Mouse (Mus musculus): ENCODE results near the gene Cipc. TPM values are rescaled to one million over a fixed set of nuclear protein-coding genes. Genes with fewer than 3 reads are reported as not detected.

Cipc gene
- polyA plus RNA-seq, 1 experiment from 2014 or later: 53.6 TPM

DNA sequence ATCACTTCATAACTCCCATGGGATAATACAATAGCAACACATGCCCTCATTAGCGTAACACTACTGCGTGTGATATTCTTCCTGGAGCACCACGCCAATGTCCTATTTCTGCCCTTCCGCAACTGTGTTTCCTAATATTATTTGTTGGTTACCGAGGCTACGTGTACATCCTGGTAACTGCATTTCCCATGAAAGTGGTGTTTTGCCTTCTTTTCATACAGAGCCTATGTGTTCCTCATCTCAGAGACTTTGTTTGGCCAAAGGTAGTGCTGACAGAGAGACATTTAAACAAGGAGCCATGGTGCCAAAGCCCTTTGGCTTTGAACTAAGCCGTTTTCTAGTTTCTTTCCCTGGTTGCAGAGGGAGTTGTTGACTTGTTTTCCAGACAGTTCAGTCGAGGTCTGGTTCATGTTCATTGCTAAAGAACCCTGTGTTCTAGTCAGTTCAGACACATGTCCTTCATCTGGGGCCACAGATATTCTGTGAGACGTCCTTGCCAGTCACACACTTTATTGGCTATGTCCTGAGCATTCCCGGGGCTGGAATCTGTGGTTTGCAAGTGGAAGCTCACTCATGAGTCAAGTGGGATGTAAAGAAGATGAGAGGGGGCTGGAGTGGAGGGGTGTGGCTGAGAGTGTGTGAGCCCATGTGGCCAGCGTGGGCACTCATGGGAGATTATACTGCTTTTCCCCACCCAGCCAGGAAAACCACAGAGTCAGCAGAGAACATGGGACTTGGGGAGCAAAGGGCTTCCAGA is 10.1 kb upstream of the Cipc start:
- WGBS: 83% methylated on average over 11 of the region's 11 CpGs
- no peak overlapping the region for H3K4me3 ChIP-seq
- H3K9ac ChIP-seq (replicated peaks): no peak overlapping the region
- H3K9me3 ChIP-seq: no peaks in the 10 kb centered on the region
- H3K27me3 ChIP-seq: no peaks in the 10 kb centered on the region
- no peaks in the 10 kb centered on the region for H3K36me3 ChIP-seq
- H3K27ac ChIP-seq (replicated peaks): no peak overlapping the region
- ATAC-seq (replicated peaks): no peak
- H3K4me1 ChIP-seq: peaks cover 21% of the 10 kb centered on the region
- H3K4me2 ChIP-seq (replicated peaks): no peak overlapping the region

DNA sequence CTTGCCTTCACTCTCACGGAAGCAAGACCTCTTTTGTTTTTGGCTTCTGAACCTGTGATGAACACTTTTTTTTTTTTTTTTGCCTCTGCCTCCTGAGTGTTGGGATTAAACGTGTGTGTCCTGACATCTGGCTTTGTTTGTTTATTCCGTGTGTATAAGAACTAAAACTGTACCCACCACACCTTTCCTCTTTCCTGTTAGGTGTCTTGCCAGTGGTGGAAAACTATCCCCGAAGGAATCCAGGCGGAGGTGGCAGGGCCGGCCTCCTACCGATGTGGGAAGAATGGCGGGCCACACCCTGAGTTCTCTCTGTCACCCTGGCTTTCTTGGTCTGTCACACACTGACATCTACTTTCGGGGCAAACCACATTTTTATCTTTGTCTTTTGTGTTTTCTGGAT is 8.3 kb upstream of the Cipc start:
- ATAC-seq (replicated peaks): no peak
- WGBS: 82% methylated on average over 9 of the region's 9 CpGs

DNA sequence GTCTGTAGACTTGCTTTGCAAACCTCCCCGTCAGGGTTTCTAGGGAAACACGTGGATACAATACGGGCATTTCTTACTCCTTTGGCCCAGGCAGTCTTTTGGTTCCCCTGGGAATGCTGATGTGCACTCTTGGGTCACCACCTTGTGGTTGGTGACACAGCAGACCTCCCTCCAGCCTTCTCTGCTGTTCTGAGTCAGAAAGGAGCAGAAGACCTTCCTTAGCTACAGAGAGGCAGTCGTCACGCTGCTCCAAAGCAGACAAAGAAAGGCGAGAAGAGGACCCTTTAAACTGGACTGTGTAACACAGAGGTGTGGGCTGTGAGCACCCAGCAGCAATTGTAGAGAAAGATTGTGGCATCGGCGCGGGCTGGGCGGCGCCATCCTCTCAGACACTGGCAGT is 5.7 kb upstream of the Cipc start:
- 4% methylated on average over 11 of the region's 11 CpGs for WGBS
- H3K27ac ChIP-seq (replicated peaks): peak overlapping the region; percentile 88
- H3K4me1 ChIP-seq: peaks cover 32% of the 10 kb centered on the region
- no peaks in the 10 kb centered on the region for H3K9me3 ChIP-seq
- H3K4me3 ChIP-seq: no peak overlapping the region
- peak overlapping the region; percentile 2 for H3K9ac ChIP-seq (replicated peaks)
- ATAC-seq (replicated peaks): peak; percentile 74
- H3K4me2 ChIP-seq (replicated peaks): peak overlapping the region; percentile 25
- no peaks in the 10 kb centered on the region for H3K27me3 ChIP-seq
- no peaks in the 10 kb centered on the region for H3K36me3 ChIP-seq

More for the DNA sequence above, 8.3 kb upstream of the Cipc start:
- no peak overlapping the region for H3K4me3 ChIP-seq
- H3K9ac ChIP-seq (replicated peaks): no peak overlapping the region
- no peaks in the 10 kb centered on the region for H3K36me3 ChIP-seq
- no peaks in the 10 kb centered on the region for H3K27me3 ChIP-seq
- H3K9me3 ChIP-seq: no peaks in the 10 kb centered on the region
- H3K27ac ChIP-seq (replicated peaks): no peak overlapping the region
- no peak overlapping the region for H3K4me2 ChIP-seq (replicated peaks)
- H3K4me1 ChIP-seq: peaks cover 23% of the 10 kb centered on the region

DNA sequence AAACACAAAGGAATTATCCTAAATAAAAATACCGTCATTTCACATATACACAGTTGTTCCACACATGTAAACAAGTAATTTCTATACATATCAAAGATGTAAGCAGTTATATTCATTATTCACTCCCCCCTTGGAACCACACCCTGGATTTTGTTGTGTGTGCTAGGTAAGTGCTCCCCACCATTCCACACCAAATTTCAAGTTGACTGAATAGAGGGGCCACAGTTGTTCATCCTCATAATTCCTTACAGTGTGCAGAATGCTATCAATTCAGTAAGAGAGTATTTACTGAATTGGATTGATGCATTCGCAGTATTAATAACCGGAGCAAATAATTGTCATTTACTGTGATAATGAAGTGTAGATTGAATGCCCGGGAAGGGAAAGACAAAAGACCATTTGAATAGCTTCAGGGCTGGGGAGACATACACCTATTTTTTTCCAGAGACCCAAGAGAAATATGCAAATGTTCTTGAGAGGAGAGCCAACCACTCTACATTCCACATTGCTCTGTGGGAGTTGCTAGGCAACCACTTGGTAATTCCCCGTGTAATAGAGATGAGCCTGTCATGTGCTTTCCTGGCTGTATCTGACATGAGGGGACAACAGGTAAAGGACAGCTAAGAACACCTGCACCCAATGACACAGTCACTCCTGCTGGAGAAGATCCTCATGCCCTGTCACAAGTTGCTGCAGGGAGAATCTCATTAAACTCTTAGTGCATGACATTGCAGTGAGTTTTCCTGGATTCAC is 4.9 kb upstream of the Cipc start:
- H3K36me3 ChIP-seq: no peaks in the 10 kb centered on the region
- H3K9ac ChIP-seq (replicated peaks): no peak overlapping the region
- peak overlapping the region; percentile 88 for H3K27ac ChIP-seq (replicated peaks)
- whole genome bisulfite sequencing: 6% methylated on average over 5 of the region's 5 CpGs
- peak overlapping the region; percentile 23; the same call in 1 of the 2 replicates for H3K4me2 ChIP-seq (replicated peaks)
- H3K4me3 ChIP-seq: no peak overlapping the region
- no peaks in the 10 kb centered on the region for H3K27me3 ChIP-seq
- H3K9me3 ChIP-seq: no peaks in the 10 kb centered on the region
- ATAC-seq (replicated peaks): peak; percentile 65
- H3K4me1 ChIP-seq: peaks cover 33% of the 10 kb centered on the region

DNA sequence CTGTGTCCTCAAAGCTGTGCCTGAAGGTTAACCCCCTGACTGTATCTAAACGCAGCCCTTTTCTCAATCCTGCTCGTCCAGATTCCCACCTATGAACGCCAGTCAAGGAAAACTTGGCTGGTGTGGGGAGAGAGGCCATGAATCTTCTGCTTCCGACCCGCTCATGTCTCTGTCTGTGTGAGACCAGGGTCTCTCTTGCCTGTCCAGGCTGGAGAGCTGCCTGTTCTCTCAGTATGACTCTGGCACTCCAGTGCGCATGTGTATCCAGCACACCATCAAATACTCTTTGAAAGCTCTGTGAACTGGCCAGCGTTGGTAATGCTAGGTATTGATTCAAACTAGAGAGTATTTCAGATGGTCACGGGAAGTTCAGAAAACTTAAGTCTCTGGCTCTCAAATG is 3.4 kb upstream of the Cipc start:
- no peak for ATAC-seq (replicated peaks)
- no peak overlapping the region for H3K4me2 ChIP-seq (replicated peaks)
- no peak overlapping the region for H3K9ac ChIP-seq (replicated peaks)
- no peak overlapping the region for H3K4me3 ChIP-seq
- H3K27me3 ChIP-seq: no peaks in the 10 kb centered on the region
- H3K27ac ChIP-seq (replicated peaks): peak overlapping the region; percentile 88
- no peaks in the 10 kb centered on the region for H3K9me3 ChIP-seq
- H3K4me1 ChIP-seq: peaks cover 41% of the 10 kb centered on the region
- H3K36me3 ChIP-seq: no peaks in the 10 kb centered on the region
- 88% methylated on average over 8 of the region's 8 CpGs for WGBS

DNA sequence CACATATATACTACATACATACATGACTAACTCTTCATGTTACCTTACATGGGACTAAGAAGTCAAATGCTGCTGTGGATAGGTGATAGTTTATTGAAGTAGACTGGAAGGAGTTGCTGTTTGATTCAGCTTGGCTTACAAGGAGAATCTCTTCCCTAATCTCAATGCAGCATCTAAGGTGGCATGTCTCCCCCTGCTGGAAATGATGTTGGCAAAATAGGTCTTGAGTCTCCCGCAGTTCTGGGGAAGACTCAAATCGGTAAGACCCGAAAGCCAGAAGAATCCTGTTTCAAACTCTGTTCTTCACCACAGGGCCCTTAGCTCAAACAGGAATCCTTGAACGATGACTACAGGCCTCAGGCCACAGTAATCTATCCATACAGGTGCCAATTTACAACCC is 1.7 kb upstream of the Cipc start:
- WGBS: 2% methylated on average over 4 of the region's 4 CpGs
- peaks cover 58% of the 10 kb centered on the region for H3K4me1 ChIP-seq

DNA sequence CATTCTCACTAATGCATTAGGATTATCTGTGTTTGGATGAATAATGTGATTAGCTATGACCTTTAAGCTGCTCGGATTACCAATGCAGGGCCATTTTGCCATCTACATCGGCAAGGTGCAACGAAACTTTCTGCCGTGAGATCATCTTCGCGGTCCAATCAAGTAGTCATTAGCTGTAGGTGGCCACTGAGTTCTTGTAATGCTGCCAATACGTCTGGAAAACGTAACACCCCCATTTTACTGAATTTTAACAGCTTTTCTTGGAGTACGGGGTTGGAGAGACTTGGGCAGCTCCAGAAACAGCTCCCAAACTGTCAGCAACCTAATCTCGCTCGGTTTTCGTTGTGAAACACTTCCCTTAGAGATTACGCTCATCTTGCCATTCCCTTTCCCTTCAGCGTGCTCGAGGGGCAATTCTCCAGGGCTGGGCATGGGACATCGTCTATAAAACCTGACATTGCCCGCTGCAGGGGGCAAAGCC is 502 bp upstream of the Cipc start:
- peaks cover 57% of the 10 kb centered on the region for H3K4me1 ChIP-seq
- no peaks in the 10 kb centered on the region for H3K9me3 ChIP-seq
- no peak for ATAC-seq (replicated peaks)
- H3K27me3 ChIP-seq: no peaks in the 10 kb centered on the region
- H3K9ac ChIP-seq (replicated peaks): peak overlapping the region; percentile 97
- peak overlapping the region; percentile 89 for H3K4me2 ChIP-seq (replicated peaks)
- H3K4me3 ChIP-seq: peak overlapping the region; percentile 82
- WGBS: 0% methylated on average over 17 of the region's 17 CpGs
- peak overlapping the region; percentile 99 for H3K27ac ChIP-seq (replicated peaks)
- H3K36me3 ChIP-seq: no peaks in the 10 kb centered on the region

More for the DNA sequence above, 1.7 kb upstream of the Cipc start:
- Histone ChIP-seq H3K27ac (replicated peaks) (peak overlapping the region; percentile 74), H3K4me2 (replicated peaks) (no peak overlapping the region), H3K4me3 (no peak overlapping the region), H3K27me3 (no peaks in the 10 kb centered on the region), H3K9me3 (no peaks in the 10 kb centered on the region), H3K36me3 (no peaks in the 10 kb centered on the region), H3K9ac (replicated peaks) (0 out of 2 replicates have a peak overlapping the region, but pooled peaks have one; percentile 36)
- ATAC-seq (replicated peaks): no peak

DNA sequence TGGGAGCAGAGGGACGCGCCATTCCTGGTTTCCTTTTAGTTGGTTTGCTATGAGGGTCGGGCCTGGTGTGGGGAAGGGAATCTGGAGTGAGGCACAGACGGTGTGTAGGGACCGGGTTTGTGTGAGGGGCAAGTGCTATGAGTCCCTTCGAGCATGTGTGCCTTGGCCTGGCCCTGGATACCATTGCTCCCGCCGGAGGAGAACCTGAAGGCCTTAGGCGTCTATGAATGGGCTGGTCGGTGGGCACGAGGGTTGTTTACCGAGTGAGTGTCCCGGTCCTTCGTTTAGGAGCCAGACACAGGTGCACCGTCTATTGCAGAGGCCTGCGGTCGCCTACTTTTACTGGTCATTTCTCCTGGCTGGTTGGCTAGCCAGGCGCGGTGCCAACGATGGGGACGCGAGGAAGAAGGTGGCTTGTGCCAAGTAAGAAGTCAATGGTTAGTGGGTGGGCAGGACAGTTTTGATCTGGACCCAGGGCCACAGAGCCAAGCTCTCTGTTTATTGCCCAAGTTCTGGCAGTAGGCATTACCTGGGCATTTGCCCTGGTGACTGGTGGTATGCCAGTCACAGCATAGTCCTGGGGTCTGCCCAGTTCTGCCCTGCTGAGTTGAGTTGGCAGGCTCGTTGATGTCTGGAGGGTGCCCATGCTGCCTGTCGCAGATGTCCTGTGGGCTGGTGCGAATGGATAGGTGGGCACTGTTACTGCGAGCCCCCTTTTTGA is 998 bp downstream of the Cipc start:
- Histone ChIP-seq H3K27me3 (no peaks in the 10 kb centered on the region), H3K36me3 (peaks cover 3% of the 10 kb centered on the region; the same call in 1 of the 2 replicates), H3K4me1 (peaks cover 54% of the 10 kb centered on the region), H3K4me2 (replicated peaks) (peak overlapping the region; percentile 89), H3K27ac (replicated peaks) (peak overlapping the region; percentile 99), H3K4me3 (peak overlapping the region; percentile 82), H3K9me3 (no peaks in the 10 kb centered on the region), H3K9ac (replicated peaks) (peak overlapping the region; percentile 97)
- peak; percentile 60 for ATAC-seq (replicated peaks)
- 9% methylated on average over 26 of the region's 26 CpGs for WGBS

DNA sequence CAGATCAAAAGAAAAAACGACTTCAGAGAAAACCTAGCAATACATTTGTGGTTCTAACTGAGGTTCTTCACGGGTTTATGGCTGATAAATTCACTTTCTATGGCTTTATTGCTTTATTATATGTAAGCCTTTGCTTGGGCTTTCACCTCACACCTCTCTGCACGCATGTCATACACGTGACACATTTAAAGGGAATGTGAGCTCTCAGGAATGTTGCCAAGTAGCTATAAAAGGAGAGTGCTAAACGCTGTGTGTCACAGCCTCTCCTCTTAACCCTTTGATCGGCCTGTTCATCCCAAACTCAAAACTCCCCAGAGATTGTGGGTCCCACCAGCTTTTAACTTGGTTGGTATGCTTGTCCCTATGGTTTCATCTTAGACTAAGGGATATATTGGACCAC is 1.8 kb downstream of the Cipc start:
- peak overlapping the region; percentile 89 for H3K4me2 ChIP-seq (replicated peaks)
- H3K36me3 ChIP-seq: peaks cover 9% of the 10 kb centered on the region
- 31% methylated on average over 6 of the region's 6 CpGs for WGBS
- no peak for ATAC-seq (replicated peaks)
- H3K4me1 ChIP-seq: peaks cover 54% of the 10 kb centered on the region
- H3K27me3 ChIP-seq: no peaks in the 10 kb centered on the region
- H3K27ac ChIP-seq (replicated peaks): peak overlapping the region; percentile 99
- H3K4me3 ChIP-seq: peak overlapping the region; percentile 82
- no peaks in the 10 kb centered on the region for H3K9me3 ChIP-seq
- H3K9ac ChIP-seq (replicated peaks): peak overlapping the region; percentile 97

DNA sequence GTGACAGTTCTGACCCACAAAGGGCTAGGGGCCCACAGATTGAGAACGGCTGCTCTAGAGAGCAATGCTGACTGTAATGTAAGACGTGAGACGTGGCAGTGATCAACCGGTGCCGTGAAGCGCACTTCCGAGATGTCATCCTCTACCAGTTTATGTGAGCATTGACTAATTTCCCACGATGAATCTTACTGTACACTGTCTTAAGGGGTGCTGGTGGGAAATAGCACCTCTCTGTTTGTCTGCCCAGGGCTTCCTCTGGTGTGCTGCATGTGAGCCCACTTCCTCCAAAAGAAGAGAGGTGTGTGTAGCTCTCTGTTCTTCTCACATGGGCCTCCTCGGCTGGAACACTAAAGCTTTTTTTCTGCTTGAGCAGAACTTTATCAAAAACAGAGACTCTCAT is 2.7 kb downstream of the Cipc start:
- H3K27me3 ChIP-seq: no peaks in the 10 kb centered on the region
- H3K4me1 ChIP-seq: peaks cover 54% of the 10 kb centered on the region
- WGBS: 72% methylated on average over 9 of the region's 9 CpGs
- H3K9ac ChIP-seq (replicated peaks): peak overlapping the region; percentile 20
- H3K9me3 ChIP-seq: no peaks in the 10 kb centered on the region
- peak overlapping the region; percentile 16; the same call in 1 of the 2 replicates for H3K4me2 ChIP-seq (replicated peaks)
- no peak overlapping the region for H3K4me3 ChIP-seq
- peaks cover 14% of the 10 kb centered on the region for H3K36me3 ChIP-seq
- peak overlapping the region; percentile 68 for H3K27ac ChIP-seq (replicated peaks)
- no peak for ATAC-seq (replicated peaks)

DNA sequence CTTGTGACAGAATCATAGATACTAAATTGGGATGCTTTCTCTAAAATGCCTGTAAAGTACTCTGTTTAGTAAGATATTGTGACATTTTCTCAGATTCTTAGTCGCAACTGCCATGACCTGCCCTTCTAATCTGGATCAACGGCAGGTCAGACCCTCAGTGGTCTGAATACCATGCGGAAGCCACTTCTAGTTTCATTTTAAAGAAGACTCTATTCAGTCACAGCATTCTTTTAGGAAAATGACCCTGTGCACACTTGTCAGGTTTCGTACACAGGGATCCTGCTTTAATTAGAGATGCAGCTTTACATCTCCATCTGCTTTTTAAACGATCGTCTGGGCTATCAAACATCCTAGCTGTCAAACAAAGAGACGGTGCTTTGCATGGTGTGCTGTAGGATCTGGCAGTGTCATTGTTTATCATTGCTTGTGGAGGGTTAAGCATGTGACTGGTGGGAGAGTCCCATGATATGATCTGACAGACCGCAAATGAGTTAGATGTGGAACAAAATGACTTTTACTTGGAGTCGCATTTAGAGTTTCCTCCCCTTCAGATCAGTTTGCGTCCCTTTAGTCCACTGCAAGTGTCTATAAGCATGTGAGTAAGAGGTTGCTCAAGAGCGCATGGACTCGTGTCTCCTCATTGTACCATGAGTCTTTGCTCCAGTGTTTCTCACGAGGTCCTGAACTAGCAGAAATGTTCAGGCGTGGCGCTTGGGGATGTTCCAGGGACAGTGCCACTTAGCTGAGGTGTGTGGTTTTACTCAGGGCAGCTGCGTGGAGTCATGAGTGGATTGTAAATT is 3.5 kb downstream of the Cipc start:
- peaks cover 21% of the 10 kb centered on the region for H3K36me3 ChIP-seq
- no peaks in the 10 kb centered on the region for H3K27me3 ChIP-seq
- peak overlapping the region; percentile 20; the same call in 1 of the 2 replicates for H3K9ac ChIP-seq (replicated peaks)
- 59% methylated on average over 16 of the region's 16 CpGs for WGBS
- peak overlapping the region; percentile 38 for H3K4me2 ChIP-seq (replicated peaks)
- H3K4me3 ChIP-seq: peak overlapping the region; percentile 11; the same call in 1 of the 2 replicates
- no peak for ATAC-seq (replicated peaks)
- H3K4me1 ChIP-seq: peaks cover 52% of the 10 kb centered on the region
- H3K9me3 ChIP-seq: no peaks in the 10 kb centered on the region
- H3K27ac ChIP-seq (replicated peaks): peak overlapping the region; percentile 68
